Mouse (Mus musculus) cerebellum, adult 11-12 months (tissue): ENCODE data around the gene Olfr305.
"Not testable (repeated sequence)": the region's sequence is repeated elsewhere in the genome, so short reads cannot be mapped to it uniquely, and the experiment has no call there.

Experiments
- DNase-seq: peaks from one replicate; pipeline ENCODE4 v3.0.0; 2022

Gene Olfr305

GRCm38 (mm10) chr7:86366828-86367227 is at the start of gene Olfr305:
Gene Olfr305 (minus strand): TSS chr7:86366928.
- DNase-seq: no peak

DNA sequence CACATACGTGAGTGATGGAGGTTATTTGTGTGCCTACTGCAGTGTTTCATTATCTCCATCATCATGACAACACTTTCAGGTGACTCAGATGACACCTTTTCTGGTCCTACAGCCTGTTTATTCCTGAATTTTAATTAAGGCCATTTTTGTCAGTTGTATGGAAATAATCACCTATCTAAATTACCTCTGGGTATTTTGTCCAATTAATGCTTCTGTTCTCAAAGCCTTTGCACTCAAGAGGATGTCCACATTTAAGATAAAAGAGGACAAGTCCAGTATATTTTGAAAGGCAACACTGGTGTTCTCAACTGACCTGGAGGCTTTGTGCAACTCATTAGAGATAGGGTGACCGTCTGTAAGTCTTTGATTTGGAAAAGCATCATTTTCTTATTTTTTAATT is 36.8 kb upstream of the Olfr305 start, which contains the start of gene Olfr301:
TSS of gene Olfr301 (plus strand) at position 301 of the 400 bp plus-strand sequence.
- no peak for DNase-seq

DNA sequence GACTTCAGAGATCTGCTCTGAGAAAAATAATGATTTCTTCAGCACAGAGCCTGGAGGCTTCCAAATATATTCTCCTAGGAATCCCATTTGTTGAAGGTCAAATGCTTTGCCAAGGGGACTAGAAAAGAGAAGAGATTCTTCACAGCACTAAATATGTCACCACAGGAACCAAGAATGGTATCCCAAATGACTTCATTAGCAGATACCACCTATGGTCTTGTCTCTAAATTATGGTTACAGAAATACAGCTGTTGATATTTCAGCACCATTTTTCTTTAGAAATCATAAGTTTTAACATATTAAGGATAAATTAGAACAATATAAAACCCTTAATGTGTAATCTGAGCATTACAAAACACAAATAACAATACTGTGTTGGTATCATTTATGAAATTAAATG is 31.0 kb upstream of the Olfr305 start, which contains the start of gene Olfr303:
TSS of gene Olfr303 (minus strand) at position 101 of the 400 bp plus-strand sequence.
- no peak for DNase-seq

DNA sequence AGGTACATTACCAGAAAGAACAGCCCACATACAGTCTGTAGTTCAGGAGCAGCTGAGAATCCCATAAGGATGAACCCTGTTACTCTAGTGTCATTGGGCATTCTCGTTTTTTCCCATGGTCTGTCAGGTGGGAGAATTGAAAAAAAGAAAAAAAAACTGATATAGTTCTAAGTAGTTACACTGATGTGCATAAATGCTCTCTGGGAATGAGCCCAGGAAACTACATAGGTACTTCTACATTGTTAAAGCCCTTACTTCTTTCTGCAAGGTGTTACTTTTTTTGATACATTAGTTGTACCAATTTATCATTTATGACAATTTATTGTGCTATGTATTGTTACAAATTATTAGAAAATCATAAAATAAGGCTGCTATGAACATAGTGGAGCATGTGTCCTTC is 19.8 kb upstream of the Olfr305 start, which contains the start of gene Olfr304:
TSS of gene Olfr304 (minus strand) at position 101 of the 400 bp plus-strand sequence.
- no peak for DNase-seq

DNA sequence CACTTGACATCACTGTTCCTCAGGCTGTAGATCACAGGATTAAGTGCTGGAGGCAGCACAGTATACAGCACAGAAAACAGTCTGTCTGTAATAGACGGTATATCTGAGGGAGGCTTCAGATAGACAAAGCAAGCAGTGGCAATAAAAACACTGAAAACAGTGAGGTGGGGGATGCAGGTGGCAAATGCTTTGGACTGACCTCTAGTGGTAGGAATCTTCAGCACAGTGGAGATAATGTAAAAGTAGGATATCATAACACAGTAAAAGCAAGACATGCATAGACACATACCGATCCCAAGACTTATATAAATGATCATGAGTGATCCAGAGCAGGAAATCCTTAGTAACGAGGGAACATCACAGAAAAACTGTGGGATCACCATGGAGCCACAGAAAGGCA is 19.0 kb upstream of the Olfr305 start:
- DNase-seq: no peak

- not testable (repeated sequence) for DNase-seq
Measured at GRCm38 (mm10) chr7:86346296-86346695, 20.4 kb downstream of the Olfr305 start.

DNA sequence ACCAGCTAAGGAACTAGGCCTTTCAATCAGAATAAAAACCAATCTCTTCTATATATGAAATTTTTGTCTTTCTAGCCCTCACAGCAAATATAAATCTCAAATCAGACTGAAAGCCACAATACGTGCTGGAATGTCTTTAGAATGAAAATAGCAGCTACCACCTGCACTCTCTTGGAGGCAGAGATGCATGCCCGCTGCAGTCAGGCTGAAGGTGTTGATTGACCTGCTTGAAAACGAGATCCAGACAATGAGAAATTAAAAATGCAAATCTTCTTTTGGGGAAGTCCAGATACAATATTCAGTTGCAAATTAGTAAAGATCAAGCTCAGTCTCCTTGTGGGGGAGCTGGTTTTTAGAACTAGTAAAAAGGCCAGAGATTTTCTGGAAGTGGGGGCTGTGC is 22.5 kb downstream of the Olfr305 start:
- DNase-seq: no peak

DNA sequence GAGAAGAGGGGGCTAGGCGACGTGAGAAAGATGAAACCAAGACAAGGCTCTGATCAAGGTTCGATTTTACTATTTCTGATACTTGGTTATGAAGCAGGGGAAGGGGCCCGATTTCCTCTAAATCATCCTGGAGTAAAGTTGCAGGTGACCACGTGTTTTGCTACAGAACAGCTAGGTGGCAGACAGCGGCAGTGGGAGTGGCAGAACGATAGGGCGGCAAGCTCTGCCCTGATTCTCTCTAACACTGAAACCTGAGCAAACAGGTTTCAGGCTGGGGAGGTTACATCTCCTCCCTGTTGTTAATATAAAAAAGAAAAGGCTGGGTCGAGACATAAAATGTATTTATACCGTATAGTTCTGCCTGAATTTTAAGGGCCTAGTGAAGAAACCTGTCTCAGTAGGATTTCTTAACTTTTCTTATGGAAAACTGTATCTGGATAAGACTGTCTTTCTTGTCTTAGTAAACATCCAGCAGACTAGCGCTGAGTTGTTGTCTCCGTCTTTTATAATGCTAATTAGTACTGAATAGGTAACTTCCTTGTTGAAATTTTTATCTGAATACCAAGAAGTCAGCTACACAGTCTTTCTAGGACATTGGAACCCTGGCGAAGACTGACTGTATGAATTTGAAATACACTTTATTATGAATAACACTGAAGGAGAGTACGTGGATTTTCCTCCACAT is 23.7 kb downstream of the Olfr305 start:
- DNase-seq: no peak

- no peak for DNase-seq
Measured at GRCm38 (mm10) chr7:86337486-86337885, 29.2 kb downstream of the Olfr305 start, which contains the start of gene Olfr307. Gene Olfr307 (minus strand): TSS chr7:86337586.

DNA sequence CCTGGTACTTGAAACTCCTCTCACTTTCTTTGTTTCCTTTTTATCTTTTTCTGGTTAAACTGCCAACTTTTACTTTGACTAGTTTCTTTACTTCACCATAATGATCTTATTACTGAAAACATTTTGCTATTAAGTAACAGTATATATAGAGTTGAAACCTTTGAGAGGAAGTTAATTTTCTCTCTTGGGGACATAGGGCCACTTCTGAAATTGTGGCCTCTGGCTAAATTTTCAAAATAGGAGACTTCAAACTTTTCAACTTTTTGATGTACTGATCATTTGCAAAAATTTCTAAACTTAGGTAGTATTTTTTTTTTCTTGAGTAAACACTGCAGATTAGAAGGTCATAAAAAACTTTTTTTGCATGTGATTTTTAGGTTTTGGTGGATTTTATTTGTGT is 41.2 kb downstream of the Olfr305 start, which contains the start of gene Olfr308:
TSS of gene Olfr308 (minus strand) at position 101 of the 400 bp plus-strand sequence.
- no peak for DNase-seq

DNA sequence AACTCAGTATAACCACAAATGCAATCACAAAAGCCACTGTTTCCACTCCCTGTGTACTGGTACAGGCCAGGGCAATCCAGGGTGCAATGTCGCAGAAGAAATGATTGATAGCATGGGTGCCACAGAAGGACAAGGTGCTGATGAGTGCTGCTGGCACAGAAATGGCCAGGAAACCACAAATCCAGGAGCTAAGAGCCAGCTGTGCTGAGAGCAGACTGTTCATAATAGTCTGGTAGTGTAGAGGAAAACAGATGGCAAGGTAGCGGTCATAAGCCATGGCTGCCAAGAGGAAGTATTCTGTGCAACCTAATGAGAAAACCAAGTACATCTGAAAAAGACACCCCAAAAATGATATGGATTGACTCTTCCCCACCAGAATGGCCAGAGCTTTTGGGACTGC is 45.4 kb downstream of the Olfr305 start:
- DNase-seq: no peak

GRCm38 (mm10) chr7:86313608-86314007 is 53.1 kb downstream of the Olfr305 start, which contains the start of gene Olfr309:
Gene Olfr309 (minus strand): TSS chr7:86313708.
- no peak for DNase-seq
